Mouse (Mus musculus): ENCODE results near the gene Slc25a22.

GRCm38 (mm10) chr7:141469901-141470636, 32.4 kb upstream of the Slc25a22 start:
- TF ChIP-seq EP300 (IDR thresholded peaks at IDR 0.05; ENCODE audit: insufficient read depth, low read depth, low read length) (no peak), CTCF (IDR thresholded peaks at IDR 0.05) (no peak)
